Mouse (Mus musculus): ENCODE results near the gene Reln. TPM values are rescaled to one million over a fixed set of nuclear protein-coding genes. Genes with fewer than 3 reads are reported as not detected.

Reln gene
- polyA plus RNA-seq, 1 experiment from 2014 or later = 1.9 TPM

DNA sequence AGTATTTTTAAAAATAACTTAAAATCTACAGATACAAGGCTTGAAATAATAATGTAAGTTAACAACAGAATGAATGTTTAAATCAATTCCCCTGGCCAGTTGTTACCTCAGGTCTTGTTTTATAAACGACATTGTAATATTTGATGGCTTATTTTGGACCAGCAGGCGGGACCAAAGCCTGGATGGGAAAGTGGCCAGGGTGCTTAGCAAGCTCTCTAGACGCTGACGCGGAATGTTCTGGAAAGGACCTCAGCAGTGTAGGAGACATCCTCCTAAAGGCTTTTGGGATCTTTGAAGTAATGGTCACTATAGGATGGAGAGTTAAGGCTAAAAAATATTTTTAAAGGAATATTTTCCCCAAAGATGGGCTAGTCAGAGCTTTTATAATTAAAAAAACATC, 173.2 kb downstream of the Reln start:
- no peak for ATAC-seq (replicated peaks; ENCODE audit: extremely low read depth, insufficient read depth, low FRiP score)
- Histone ChIP-seq H3K9ac (ENCODE audit: low read length) (no peak overlapping the region), H3K4me3 (ENCODE audit: low read length) (no peak overlapping the region), H3K36me3 (ENCODE audit: control insufficient read depth, insufficient read depth) (no peaks in the 10 kb centered on the region), H3K9me3 (replicated peaks; ENCODE audit: control insufficient read depth, low read length) (no peaks in the 10 kb centered on the region), H3K27me3 (ENCODE audit: control insufficient read depth, insufficient read depth, low read length) (no peaks in the 10 kb centered on the region), H3K4me1 (ENCODE audit: control insufficient read depth, insufficient read depth, low read length) (no peaks in the 10 kb centered on the region), H3K4me2 (ENCODE audit: low read depth, low read length) (no peak overlapping the region), H3K27ac (ENCODE audit: low read length) (no peak overlapping the region)
- 73% methylated on average over 5 of the region's 5 CpGs for WGBS

DNA sequence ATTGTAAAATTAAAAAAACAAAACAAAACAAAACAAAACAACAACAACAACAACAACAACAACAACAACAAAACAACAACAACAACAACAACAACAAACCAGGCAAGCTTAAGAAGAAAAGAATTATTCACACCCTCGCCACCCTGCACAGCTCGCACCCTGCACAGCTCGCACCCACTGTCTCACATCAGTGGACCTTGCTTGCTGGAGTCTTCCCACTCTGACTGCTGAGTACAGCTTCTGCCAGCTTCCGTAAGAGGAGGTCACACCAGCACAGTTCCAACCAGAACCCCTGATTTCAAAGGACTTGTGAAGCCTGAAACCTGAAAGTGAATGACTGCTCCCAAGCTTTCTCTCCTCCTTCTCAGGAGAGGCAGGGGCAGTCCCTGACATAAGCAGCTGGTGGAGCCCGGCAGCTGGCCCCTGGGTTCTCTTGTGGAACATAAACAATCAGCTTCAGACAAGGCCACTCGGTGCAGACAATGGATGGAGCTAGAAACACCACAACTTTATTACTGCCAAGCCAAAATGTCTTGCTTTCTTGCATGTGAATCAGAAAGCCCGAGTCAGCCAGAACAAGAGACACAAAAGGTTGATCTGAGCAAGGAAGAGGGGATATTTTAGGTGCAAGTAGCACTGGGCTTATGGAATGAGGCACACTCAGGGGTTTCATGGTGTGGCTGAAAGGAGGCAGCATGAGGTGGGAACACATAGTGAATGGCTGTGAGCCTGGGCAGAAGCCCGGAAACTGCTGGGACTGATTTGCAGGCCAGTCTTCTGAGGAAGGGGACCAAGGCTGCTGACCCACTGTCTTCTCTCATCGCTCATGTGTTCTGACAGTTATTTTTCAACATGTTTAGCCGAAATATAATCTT, 180.2 kb downstream of the Reln start:
- peak overlapping the region; percentile 33; the same call in 1 of the 2 replicates for H3K27ac ChIP-seq (ENCODE audit: low read length)

DNA sequence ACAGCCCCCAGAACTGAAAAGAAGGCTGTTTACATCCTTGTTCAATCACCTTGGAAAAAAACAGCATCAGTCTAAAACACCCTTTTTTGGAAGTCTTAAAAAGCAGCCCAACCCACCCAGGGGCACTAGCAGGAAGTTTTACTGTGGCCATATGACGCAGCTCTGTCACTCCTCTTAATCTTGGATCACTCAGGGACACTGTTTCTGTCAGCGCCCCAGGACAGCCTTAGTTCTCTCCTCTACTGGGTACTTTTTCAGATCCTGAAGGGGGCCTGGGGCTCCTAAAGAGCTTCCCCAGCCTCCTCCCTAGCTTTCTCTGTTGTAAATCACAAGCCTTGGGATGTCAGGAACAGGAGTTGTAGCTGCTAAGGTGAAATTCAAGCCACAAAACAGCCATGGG, 183.6 kb downstream of the Reln start:
- no peak for ATAC-seq (replicated peaks; ENCODE audit: extremely low read depth, insufficient read depth, low FRiP score)
- no peaks in the 10 kb centered on the region for H3K36me3 ChIP-seq (ENCODE audit: control insufficient read depth, insufficient read depth)
- H3K9ac ChIP-seq (ENCODE audit: low read length) = no peak overlapping the region
- H3K4me3 ChIP-seq (ENCODE audit: low read length) = no peak overlapping the region
- H3K27ac ChIP-seq (ENCODE audit: low read length) = peak overlapping the region; percentile 56; the same call in 1 of the 2 replicates
- H3K27me3 ChIP-seq (ENCODE audit: control insufficient read depth, insufficient read depth, low read length) = no peaks in the 10 kb centered on the region
- H3K4me2 ChIP-seq (ENCODE audit: low read depth, low read length) = no peak overlapping the region
- peaks cover 14% of the 10 kb centered on the region for H3K4me1 ChIP-seq (ENCODE audit: control insufficient read depth, insufficient read depth, low read length)
- 22% methylated on average over 2 of the region's 2 CpGs for WGBS
- H3K9me3 ChIP-seq (replicated peaks; ENCODE audit: control insufficient read depth, low read length) = no peaks in the 10 kb centered on the region

More for the DNA sequence above, 180.2 kb downstream of the Reln start:
- 59% methylated on average over 10 of the region's 10 CpGs for WGBS
- Histone ChIP-seq H3K4me3 (ENCODE audit: low read length) (no peak overlapping the region), H3K4me1 (ENCODE audit: control insufficient read depth, insufficient read depth, low read length) (peaks cover 14% of the 10 kb centered on the region), H3K36me3 (ENCODE audit: control insufficient read depth, insufficient read depth) (no peaks in the 10 kb centered on the region), H3K27me3 (ENCODE audit: control insufficient read depth, insufficient read depth, low read length) (no peaks in the 10 kb centered on the region), H3K4me2 (ENCODE audit: low read depth, low read length) (no peak overlapping the region), H3K9me3 (replicated peaks; ENCODE audit: control insufficient read depth, low read length) (no peaks in the 10 kb centered on the region), H3K9ac (ENCODE audit: low read length) (no peak overlapping the region)
- ATAC-seq (replicated peaks; ENCODE audit: extremely low read depth, insufficient read depth, low FRiP score) = no peak

DNA sequence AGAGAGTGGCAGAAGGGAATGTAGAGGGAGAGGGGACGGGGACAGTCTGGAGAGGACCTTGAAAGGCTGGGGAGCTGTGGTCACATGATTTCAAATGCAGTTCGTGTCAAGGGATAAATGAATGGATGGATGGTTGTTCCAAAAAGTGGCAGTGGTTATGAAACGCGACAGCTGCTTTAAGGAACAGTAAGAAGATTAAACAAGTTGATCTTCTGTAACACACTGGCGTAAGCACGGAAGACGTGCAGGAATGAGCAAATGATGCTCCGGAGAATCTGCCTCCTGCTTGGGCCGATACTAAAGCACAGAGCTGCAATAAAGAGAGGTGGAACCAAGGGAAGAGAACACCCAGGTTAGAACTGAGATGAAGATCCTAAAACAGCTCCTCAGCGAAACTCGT, 185.7 kb downstream of the Reln start:
- no peak for ATAC-seq (replicated peaks; ENCODE audit: extremely low read depth, insufficient read depth, low FRiP score)
- Histone ChIP-seq H3K27me3 (ENCODE audit: control insufficient read depth, insufficient read depth, low read length) (no peaks in the 10 kb centered on the region), H3K4me2 (ENCODE audit: low read depth, low read length) (no peak overlapping the region), H3K4me3 (ENCODE audit: low read length) (no peak overlapping the region), H3K9ac (ENCODE audit: low read length) (no peak overlapping the region), H3K4me1 (ENCODE audit: control insufficient read depth, insufficient read depth, low read length) (peaks cover 9% of the 10 kb centered on the region), H3K9me3 (replicated peaks; ENCODE audit: control insufficient read depth, low read length) (no peaks in the 10 kb centered on the region), H3K27ac (ENCODE audit: low read length) (no peak overlapping the region), H3K36me3 (ENCODE audit: control insufficient read depth, insufficient read depth) (no peaks in the 10 kb centered on the region)
- WGBS = 81% methylated on average over 11 of the region's 11 CpGs

DNA sequence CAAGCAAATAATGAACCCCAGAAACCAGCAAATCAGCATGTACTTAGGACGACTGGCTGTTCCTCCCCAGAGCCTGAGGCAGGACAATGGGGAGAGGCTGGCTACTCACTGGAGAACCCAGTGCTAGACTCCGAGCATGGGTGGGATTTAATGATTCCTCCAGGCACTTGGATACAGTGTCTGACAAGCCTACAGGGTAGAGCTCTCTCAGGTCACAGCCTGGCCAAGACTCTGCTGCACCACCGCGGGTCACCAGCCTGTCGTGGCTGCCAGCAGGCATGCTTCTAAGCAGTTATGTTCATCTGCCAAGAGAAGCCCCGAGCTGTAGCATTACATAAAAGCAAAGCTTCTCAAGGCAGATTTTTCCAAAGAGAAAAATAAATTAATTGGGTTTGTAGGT, 190.9 kb downstream of the Reln start:
- Histone ChIP-seq H3K27me3 (ENCODE audit: control insufficient read depth, insufficient read depth, low read length) (no peaks in the 10 kb centered on the region), H3K9me3 (replicated peaks; ENCODE audit: control insufficient read depth, low read length) (no peaks in the 10 kb centered on the region), H3K9ac (ENCODE audit: low read length) (no peak overlapping the region), H3K27ac (ENCODE audit: low read length) (no peak overlapping the region), H3K36me3 (ENCODE audit: control insufficient read depth, insufficient read depth) (no peaks in the 10 kb centered on the region), H3K4me1 (ENCODE audit: control insufficient read depth, insufficient read depth, low read length) (no peaks in the 10 kb centered on the region), H3K4me3 (ENCODE audit: low read length) (no peak overlapping the region), H3K4me2 (ENCODE audit: low read depth, low read length) (no peak overlapping the region)
- no peak for ATAC-seq (replicated peaks; ENCODE audit: extremely low read depth, insufficient read depth, low FRiP score)
- 61% methylated on average over 6 of the region's 6 CpGs for WGBS

DNA sequence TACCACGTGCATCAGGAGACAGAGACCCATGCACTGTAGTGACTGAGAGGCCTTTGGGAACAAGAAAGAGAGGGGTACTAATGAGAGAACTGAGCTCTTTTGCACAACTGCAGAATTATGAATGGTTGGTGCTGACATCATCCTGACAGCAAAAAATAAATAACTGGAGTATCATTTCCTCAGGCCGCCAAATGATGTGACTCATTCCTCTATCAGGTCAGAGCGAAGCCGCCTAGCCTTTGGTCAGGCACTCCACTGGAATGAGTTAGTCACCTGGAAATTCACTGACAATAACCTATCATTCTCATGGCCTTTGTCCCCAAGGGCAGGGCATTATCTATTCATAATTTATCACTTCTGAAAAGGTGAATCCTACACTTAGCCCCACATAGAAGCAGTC, 202.7 kb downstream of the Reln start:
- no peaks in the 10 kb centered on the region for H3K27me3 ChIP-seq (ENCODE audit: control insufficient read depth, insufficient read depth, low read length)
- H3K27ac ChIP-seq (ENCODE audit: low read length) = no peak overlapping the region
- ATAC-seq (replicated peaks; ENCODE audit: extremely low read depth, insufficient read depth, low FRiP score) = no peak
- H3K9ac ChIP-seq (ENCODE audit: low read length) = no peak overlapping the region
- H3K4me3 ChIP-seq (ENCODE audit: low read length) = no peak overlapping the region
- peaks cover 13% of the 10 kb centered on the region for H3K4me1 ChIP-seq (ENCODE audit: control insufficient read depth, insufficient read depth, low read length)
- WGBS = 55% methylated on average over 4 of the region's 4 CpGs
- peaks cover 6% of the 10 kb centered on the region for H3K9me3 ChIP-seq (replicated peaks; ENCODE audit: control insufficient read depth, low read length)
- no peaks in the 10 kb centered on the region for H3K36me3 ChIP-seq (ENCODE audit: control insufficient read depth, insufficient read depth)
- no peak overlapping the region for H3K4me2 ChIP-seq (ENCODE audit: low read depth, low read length)

DNA sequence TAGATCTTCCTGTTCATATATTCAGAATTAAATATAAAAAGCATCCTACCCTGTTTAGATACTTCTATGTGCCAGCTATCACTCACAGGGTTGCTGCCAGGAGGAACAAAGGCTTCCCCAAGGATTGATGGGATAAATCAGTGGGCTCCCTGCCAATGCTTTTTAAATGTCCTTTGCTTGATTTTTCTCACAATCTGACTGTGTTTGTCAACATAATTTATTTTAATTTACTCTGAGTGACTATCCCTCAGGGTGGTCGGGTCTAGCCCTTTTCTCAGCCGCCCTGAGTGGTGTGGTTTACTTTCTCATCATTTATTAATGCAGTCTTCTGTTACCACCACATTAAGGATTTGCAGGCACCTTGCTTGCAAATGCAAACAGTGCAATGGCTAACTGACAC, 205.5 kb downstream of the Reln start:
- Histone ChIP-seq H3K4me1 (ENCODE audit: control insufficient read depth, insufficient read depth, low read length) (peaks cover 11% of the 10 kb centered on the region), H3K9me3 (replicated peaks; ENCODE audit: control insufficient read depth, low read length) (peaks cover 6% of the 10 kb centered on the region), H3K36me3 (ENCODE audit: control insufficient read depth, insufficient read depth) (no peaks in the 10 kb centered on the region), H3K4me3 (ENCODE audit: low read length) (no peak overlapping the region), H3K4me2 (ENCODE audit: low read depth, low read length) (no peak overlapping the region), H3K9ac (ENCODE audit: low read length) (no peak overlapping the region), H3K27ac (ENCODE audit: low read length) (peak overlapping the region; percentile 50), H3K27me3 (ENCODE audit: control insufficient read depth, insufficient read depth, low read length) (no peaks in the 10 kb centered on the region)
- WGBS = 71% methylated on average over 2 of the region's 2 CpGs
- ATAC-seq (replicated peaks; ENCODE audit: extremely low read depth, insufficient read depth, low FRiP score) = no peak

DNA sequence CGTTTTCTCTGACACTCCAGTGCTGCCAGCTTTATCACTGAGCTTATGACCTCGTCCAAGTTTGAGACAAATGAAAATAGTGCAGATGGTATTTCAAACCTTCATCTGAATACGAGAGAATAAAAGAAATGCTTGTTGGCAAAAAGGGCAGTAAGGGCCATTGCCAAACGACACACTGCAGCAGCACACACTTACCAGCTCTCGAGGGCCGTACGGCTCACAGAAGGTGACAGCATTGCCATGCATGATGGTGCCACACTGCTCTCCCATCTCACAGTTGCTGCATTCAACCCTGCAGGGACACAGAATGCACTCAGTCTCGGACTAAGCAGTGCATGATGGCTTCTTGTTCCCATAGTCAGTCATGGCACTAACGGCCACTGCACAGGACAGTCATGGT, 210.1 kb downstream of the Reln start:
- no peaks in the 10 kb centered on the region for H3K27me3 ChIP-seq (ENCODE audit: control insufficient read depth, insufficient read depth, low read length)
- H3K9ac ChIP-seq (ENCODE audit: low read length) = no peak overlapping the region
- peaks cover 3% of the 10 kb centered on the region; the same call in 1 of the 2 replicates for H3K4me1 ChIP-seq (ENCODE audit: control insufficient read depth, insufficient read depth, low read length)
- no peaks in the 10 kb centered on the region for H3K36me3 ChIP-seq (ENCODE audit: control insufficient read depth, insufficient read depth)
- H3K27ac ChIP-seq (ENCODE audit: low read length) = no peak overlapping the region
- WGBS = 61% methylated on average over 9 of the region's 9 CpGs
- ATAC-seq (replicated peaks; ENCODE audit: extremely low read depth, insufficient read depth, low FRiP score) = no peak
- H3K4me2 ChIP-seq (ENCODE audit: low read depth, low read length) = no peak overlapping the region
- H3K9me3 ChIP-seq (replicated peaks; ENCODE audit: control insufficient read depth, low read length) = peaks cover 6% of the 10 kb centered on the region
- H3K4me3 ChIP-seq (ENCODE audit: low read length) = no peak overlapping the region

DNA sequence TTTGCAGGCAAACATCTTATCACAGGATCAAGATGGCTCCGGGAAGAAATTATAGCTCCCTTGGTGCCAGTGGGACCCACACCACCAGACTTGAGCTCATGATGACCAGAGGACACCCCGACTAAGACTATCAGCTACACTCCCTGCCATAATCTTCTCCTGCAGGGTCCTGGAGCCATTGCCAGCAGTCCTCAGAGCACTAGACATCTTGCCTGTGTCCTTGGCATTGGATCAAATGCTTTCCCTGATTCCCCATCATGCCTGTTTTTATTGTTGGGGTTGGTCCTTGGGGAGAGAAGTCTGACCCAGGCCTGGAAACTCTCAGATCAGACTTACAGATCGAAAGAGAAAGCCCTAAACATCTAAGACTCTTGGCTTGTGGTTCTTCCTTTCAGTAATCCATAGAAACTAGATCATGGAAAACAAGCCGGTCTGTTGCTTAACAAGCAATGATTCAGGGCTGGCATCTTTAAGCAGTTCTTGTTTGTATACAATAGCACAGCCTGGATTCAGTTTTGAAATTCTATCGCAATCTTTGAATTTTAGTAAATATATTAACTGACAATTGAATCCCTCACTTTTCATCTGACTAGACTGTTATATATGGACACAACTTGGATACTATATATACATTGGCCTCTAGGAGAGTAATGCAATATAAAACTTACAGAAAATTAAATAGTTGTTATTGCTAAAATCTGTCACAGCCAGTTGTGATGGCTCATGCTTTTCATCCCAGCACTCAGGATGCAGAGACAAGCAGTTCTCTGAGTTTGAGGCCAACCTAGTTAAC, 212.6 kb downstream of the Reln start:
- Histone ChIP-seq H3K27ac (ENCODE audit: low read length) (no peak overlapping the region), H3K36me3 (ENCODE audit: control insufficient read depth, insufficient read depth) (no peaks in the 10 kb centered on the region), H3K9ac (ENCODE audit: low read length) (no peak overlapping the region), H3K4me2 (ENCODE audit: low read depth, low read length) (no peak overlapping the region), H3K4me1 (ENCODE audit: control insufficient read depth, insufficient read depth, low read length) (peaks cover 3% of the 10 kb centered on the region; the same call in 1 of the 2 replicates), H3K9me3 (replicated peaks; ENCODE audit: control insufficient read depth, low read length) (no peaks in the 10 kb centered on the region), H3K27me3 (ENCODE audit: control insufficient read depth, insufficient read depth, low read length) (no peaks in the 10 kb centered on the region), H3K4me3 (ENCODE audit: low read length) (no peak overlapping the region)
- WGBS = 70% methylated on average over 5 of the region's 5 CpGs
- no peak for ATAC-seq (replicated peaks; ENCODE audit: extremely low read depth, insufficient read depth, low FRiP score)
